Mouse (Mus musculus) layer of hippocampus, adult 9-11 months (tissue): ENCODE measurements around the gene Hist1h2bh.
A peak's percentile ranks its signal among the peaks of the same experiment; 100 is the strongest.
"Not testable (repeated sequence)": the region's sequence is repeated elsewhere in the genome, so short reads cannot be mapped to it uniquely, and the experiment has no call there.

ENCODE experiments used
- DNase-seq: peaks from one replicate; pipeline ENCODE4 v3.0.0; 2022

Hist1h2bh gene

GRCm38 (mm10) chr13:23573034-23573897 is 30.1 kb upstream of the Hist1h2bh start:
- not testable (repeated sequence) for DNase-seq

- no peak for DNase-seq
These were observed 29.2 kb upstream of the Hist1h2bh start for GRCm38 (mm10) chr13:23572218-23573033.

- not testable (repeated sequence) for DNase-seq
These were observed 28.5 kb upstream of the Hist1h2bh start for GRCm38 (mm10) chr13:23571504-23572217.

GRCm38 (mm10) chr13:23571022-23571503 is 27.9 kb upstream of the Hist1h2bh start, which contains the start of the genes Hist1h2ae and Hist1h2bg:
TSS of gene Hist1h2ae (minus strand) at chr13:23571220.
TSS of gene Hist1h2bg (plus strand) at chr13:23571396.
- peak; percentile 85 for DNase-seq

- DNase-seq = not testable (repeated sequence)
These were observed 27.2 kb upstream of the Hist1h2bh start for GRCm38 (mm10) chr13:23570261-23571021.

- no peak for DNase-seq
These were observed 21.3 kb upstream of the Hist1h2bh start for GRCm38 (mm10) chr13:23564482-23564881.

GRCm38 (mm10) chr13:23562699-23563462 is 19.7 kb upstream of the Hist1h2bh start:
- no peak for DNase-seq

- peak; percentile 97 for DNase-seq
These were observed 18.9 kb upstream of the Hist1h2bh start, which contains the start of gene Hist1h3e for GRCm38 (mm10) chr13:23561883-23562659. TSS of gene Hist1h3e (minus strand) at chr13:23562369.

GRCm38 (mm10) chr13:23561531-23561882 is 18.3 kb upstream of the Hist1h2bh start:
- not testable (repeated sequence) for DNase-seq

- not testable (repeated sequence) for DNase-seq
These were observed 17.5 kb upstream of the Hist1h2bh start for GRCm38 (mm10) chr13:23560699-23561098.

- no peak for DNase-seq
These were observed 13.7 kb upstream of the Hist1h2bh start for GRCm38 (mm10) chr13:23556906-23557305.

GRCm38 (mm10) chr13:23555839-23556416 is 12.7 kb upstream of the Hist1h2bh start:
- peak; percentile 88 for DNase-seq

GRCm38 (mm10) chr13:23554925-23555838 is 12.0 kb upstream of the Hist1h2bh start:
- DNase-seq = peak; percentile 81

- no peak for DNase-seq
These were observed 11.2 kb upstream of the Hist1h2bh start for GRCm38 (mm10) chr13:23554393-23554792.

GRCm38 (mm10) chr13:23552962-23553361 is 9.8 kb upstream of the Hist1h2bh start, which contains the start of gene Hist1h1d:
TSS of gene Hist1h1d (plus strand) at chr13:23553262.
- no peak for DNase-seq

GRCm38 (mm10) chr13:23551931-23552914 is 9.0 kb upstream of the Hist1h2bh start:
- DNase-seq = no peak

GRCm38 (mm10) chr13:23551146-23551834 is 8.1 kb upstream of the Hist1h2bh start, which contains the start of gene Hist1h4f:
TSS of gene Hist1h4f (minus strand) at chr13:23551648.
- DNase-seq = peak; percentile 94
